Mouse (Mus musculus): ENCODE measurements around the gene Grip1.

Grip1 gene

DNA sequence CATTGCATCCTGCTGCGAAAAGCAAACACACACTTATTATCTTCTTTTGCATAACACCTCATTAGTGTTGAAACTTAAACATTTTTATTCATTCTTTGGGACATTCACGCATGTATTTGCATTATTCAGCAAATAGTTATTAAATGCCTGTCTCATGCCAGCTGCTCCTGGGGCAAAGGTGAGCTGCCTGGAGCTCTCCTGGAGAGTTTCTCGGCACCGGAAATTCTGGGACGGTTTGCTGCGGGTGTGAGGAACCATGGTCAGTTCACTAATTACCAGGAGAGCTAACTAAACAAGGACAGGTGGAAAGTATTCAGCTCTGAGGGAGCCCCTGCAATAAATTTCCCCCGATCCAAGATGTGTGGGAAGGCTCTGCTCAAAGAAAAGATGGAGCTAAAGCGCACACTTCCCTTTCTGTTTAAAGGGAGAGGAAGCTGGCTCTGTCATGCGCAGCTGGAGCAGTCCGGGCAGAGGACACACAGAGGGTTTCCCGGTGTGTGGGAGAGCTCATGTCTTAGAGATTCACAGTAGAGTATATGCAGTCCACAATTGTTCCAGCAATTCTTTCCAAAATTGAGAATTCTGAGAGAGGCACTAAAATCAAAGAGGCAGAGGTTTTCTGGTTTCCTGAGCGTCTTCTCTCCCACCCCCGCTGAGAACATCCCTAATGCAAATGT lies 675.1 kb downstream of the Grip1 start:
- no peak for DNase-seq (ENCODE audit: low spot score in 2 of 2)

DNA sequence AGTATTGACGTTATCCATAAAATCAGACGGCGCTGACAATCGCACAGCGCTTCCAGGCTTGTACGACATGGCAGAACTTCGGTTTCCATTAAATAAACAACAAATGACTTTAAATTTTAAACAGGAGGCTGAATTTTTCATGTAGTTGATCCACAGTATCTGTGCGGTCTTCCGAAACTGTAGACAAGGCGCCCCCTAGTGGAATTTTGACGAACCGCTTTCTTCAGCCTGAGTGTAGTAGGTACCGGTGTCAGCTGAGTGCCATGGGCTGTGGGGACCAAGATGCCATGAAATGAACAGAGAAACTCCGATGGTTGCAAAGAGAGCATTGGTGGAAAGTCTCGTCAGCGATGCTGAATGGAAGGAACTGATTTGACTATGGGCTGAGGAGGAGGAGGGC lies 677.0 kb downstream of the Grip1 start:
- DNase-seq (ENCODE audit: low spot score in 2 of 2) = peak in 1 of 2 experiments; percentile 66

DNA sequence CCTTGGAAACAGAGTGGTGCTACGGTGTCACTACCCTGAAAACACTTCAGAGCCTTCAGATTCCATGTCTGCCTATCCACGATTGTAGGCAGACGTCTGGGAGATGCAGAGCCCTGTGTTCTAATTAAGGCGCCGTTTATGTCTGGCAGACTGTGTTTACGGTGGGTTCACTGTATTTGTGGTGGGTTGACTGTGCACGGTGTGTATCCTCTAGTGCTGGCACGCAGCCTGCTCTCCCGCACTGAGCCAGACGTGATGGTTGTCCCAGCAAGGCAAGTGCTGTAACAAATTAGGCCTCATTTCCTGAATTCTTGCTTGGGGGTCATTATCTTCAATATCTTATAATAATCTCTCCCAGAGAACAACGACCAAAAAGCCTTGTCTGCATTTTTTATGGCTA lies 680.1 kb downstream of the Grip1 start:
- no peak for DNase-seq (ENCODE audit: low spot score in 2 of 2)

DNA sequence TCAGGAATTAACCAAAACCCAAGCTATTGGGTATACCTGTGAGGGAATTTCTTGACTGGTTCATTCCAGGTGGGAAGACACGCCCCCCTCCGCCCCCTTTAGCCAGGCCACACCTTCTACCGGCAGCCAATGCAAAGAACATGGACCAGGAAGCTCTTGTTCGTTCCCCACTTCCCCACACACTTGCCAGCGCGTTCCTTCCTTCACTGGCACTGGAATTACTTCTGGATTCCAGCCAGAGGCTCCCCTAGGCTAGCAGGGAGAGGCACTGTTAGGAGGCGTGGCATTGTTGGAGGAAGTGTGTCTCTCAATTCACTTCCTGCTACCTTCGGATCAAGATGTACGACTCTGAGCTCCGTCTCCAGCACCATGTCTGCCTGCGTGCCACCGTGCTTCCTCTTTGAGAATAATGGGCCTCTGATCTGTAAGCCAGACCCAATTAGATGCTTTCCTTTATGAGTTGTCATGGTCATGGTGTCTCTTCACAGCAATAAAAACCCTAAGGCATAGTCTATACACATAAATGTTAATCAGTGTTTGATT lies 682.5 kb downstream of the Grip1 start:
- DNase-seq (ENCODE audit: low spot score in 2 of 2) = no peak
